In the genomic region with DNA sequence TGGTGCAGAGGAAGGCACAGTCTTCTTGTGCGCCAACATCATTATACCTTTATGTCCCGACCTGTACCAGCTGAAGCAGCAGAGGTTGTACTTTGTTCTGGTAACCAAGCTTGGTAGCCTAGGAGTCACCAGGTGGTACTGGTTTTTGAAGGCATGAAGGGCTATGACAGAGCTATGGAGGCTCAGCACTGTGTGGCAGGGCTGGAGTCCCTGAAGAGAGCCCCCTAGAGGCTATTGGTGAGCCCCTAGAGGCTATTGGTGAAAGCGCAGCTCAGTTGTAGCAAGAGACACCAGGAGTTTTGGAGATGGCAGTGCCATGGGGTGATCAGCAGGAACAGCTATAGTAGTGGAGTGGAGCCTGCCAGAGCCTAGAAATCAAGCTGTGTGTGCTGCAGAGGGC, we compare ENCODE assay signal across 9 mouse cellular contexts. TPM values are rescaled to one million over a fixed set of nuclear protein-coding genes. Genes with fewer than 3 reads are reported as not detected.
DNase-seq lines count a peak whose midpoint lies in the region; ATAC-seq lines count a peak whose summit lies in the region.
"Had no signal": no experiment of that assay in that cellular context is flagged by ENCODE, and none has a peak within 500 bp of the region (broad histone marks: within the 10 kb centered on the region; RNA-seq: fewer than 3 reads in every experiment).

No protein-coding gene starts in this region.

- intact Hi-C loops in left cerebral cortex, postnatal 10 days (cut with DNase I), result loop anchor here (10.0 kb wide), 1 partner anchor 199 kb away; a partner anchor contains a TSS

- no peak overlapping the region for H3K27ac ChIP-seq in hindbrain, embryonic 14.5 days
- H3K27ac ChIP-seq in hindbrain, embryonic 13.5 days, result no peak overlapping the region
- no peak overlapping the region for H3K27ac ChIP-seq in forebrain, embryonic 15.5 days (replicated peaks)
- H3K27ac ChIP-seq: embryonic facial prominence, embryonic 12.5 days had no signal

- ATAC-seq in hindbrain, embryonic 14.5 days (ENCODE audit: low FRiP score), result 0 out of 2 replicates have a peak, but pooled peaks have one; percentile 46
- ATAC-seq in hindbrain, embryonic 13.5 days (ENCODE audit: low FRiP score), result no peak
- 0 out of 2 replicates have a peak, but pooled peaks have one; percentile 58 for ATAC-seq in forebrain, embryonic 15.5 days (replicated peaks)

- no peak overlapping the region for H3K9ac ChIP-seq in hindbrain, embryonic 14.5 days
- no peak overlapping the region for H3K9ac ChIP-seq in hindbrain, embryonic 13.5 days
- H3K9ac ChIP-seq in forebrain, embryonic 15.5 days (replicated peaks), result no peak overlapping the region
- H3K9ac ChIP-seq: embryonic facial prominence, embryonic 12.5 days had no signal

- H3K4me3 ChIP-seq in hindbrain, embryonic 14.5 days (replicated peaks; ENCODE audit: low read length), result no peak overlapping the region
- no peak overlapping the region for H3K4me3 ChIP-seq in hindbrain, embryonic 13.5 days
- H3K4me3 ChIP-seq in forebrain, embryonic 15.5 days, result no peak overlapping the region
- H3K4me3 ChIP-seq: embryonic facial prominence, embryonic 12.5 days had no signal

- no peaks in the 10 kb centered on the region for H3K36me3 ChIP-seq in hindbrain, embryonic 14.5 days (replicated peaks; ENCODE audit: control insufficient read depth, insufficient read depth)
- H3K36me3 ChIP-seq in hindbrain, embryonic 13.5 days, result no peaks in the 10 kb centered on the region
- no peaks in the 10 kb centered on the region for H3K36me3 ChIP-seq in forebrain, embryonic 15.5 days
- H3K36me3 ChIP-seq: embryonic facial prominence, embryonic 12.5 days had no signal

- no peaks in the 10 kb centered on the region for H3K4me1 ChIP-seq in hindbrain, embryonic 14.5 days (replicated peaks; ENCODE audit: control insufficient read depth, insufficient read depth, low read length)
- H3K4me1 ChIP-seq in hindbrain, embryonic 13.5 days (replicated peaks), result no peaks in the 10 kb centered on the region
- no peaks in the 10 kb centered on the region for H3K4me1 ChIP-seq in forebrain, embryonic 15.5 days
- H3K4me1 ChIP-seq: embryonic facial prominence, embryonic 12.5 days had no signal

- H3K4me2 ChIP-seq in hindbrain, embryonic 14.5 days (replicated peaks), result no peak overlapping the region
- H3K4me2 ChIP-seq in hindbrain, embryonic 13.5 days, result no peak overlapping the region
- no peak overlapping the region for H3K4me2 ChIP-seq in forebrain, embryonic 15.5 days (replicated peaks)
- H3K4me2 ChIP-seq: embryonic facial prominence, embryonic 12.5 days had no signal

- no peaks in the 10 kb centered on the region for H3K9me3 ChIP-seq in hindbrain, embryonic 14.5 days (ENCODE audit: control insufficient read depth, low read length)
- H3K9me3 ChIP-seq in hindbrain, embryonic 13.5 days, result no peaks in the 10 kb centered on the region
- no peaks in the 10 kb centered on the region for H3K9me3 ChIP-seq in forebrain, embryonic 15.5 days
- H3K9me3 ChIP-seq: embryonic facial prominence, embryonic 12.5 days had no signal

- 62% methylated on average over 3 of the region's 3 CpGs for WGBS in hindbrain, embryonic 14.5 days
- 55% methylated on average over 3 of the region's 3 CpGs for WGBS in hindbrain, embryonic 13.5 days
- WGBS in forebrain, embryonic 15.5 days, result 55% methylated on average over 3 of the region's 3 CpGs

- DNase-seq in hindbrain, embryonic 14.5 days (ENCODE audit: low spot score), result no peak
- peak; percentile 52 for DNase-seq in NIH3T3 (ENCODE audit: low read depth)
- peak; percentile 31 for DNase-seq in liver
- peak; percentile 65 for DNase-seq in retina, postnatal 1 day
- DNase-seq in left cerebral cortex, postnatal 10 days (ENCODE audit: extremely low spot score in 1 of 2, low spot score in 2 of 2), result no peak
- DNase-seq in urinary bladder, postnatal 10 days (ENCODE audit: low spot score), result no peak

- H3K27me3 ChIP-seq in hindbrain, embryonic 14.5 days (ENCODE audit: control insufficient read depth, insufficient read depth, low read length), result no peaks in the 10 kb centered on the region
- H3K27me3 ChIP-seq in hindbrain, embryonic 13.5 days, result 0 out of 2 replicates have a peak, but pooled peaks cover 3% of the 10 kb centered on the region
- no peaks in the 10 kb centered on the region for H3K27me3 ChIP-seq in forebrain, embryonic 15.5 days
- H3K27me3 ChIP-seq: embryonic facial prominence, embryonic 12.5 days had no signal

RNA-seq across cellular contexts. Expression of a gene that starts 5.3 kb away (rescaled TPM):
- polyA plus RNA-seq in hindbrain, embryonic 14.5 days (2014; fragmentation: Nextera tagmentation; extraction: Ambion mirVana), result not detected in 2 replicates
- 0.04 TPM in 1 of 2 replicates, not detected in the other for polyA plus RNA-seq in hindbrain, embryonic 13.5 days (2015; fragmentation: Nextera tagmentation; extraction: Ambion mirVana)
- polyA plus RNA-seq in forebrain, embryonic 15.5 days (2015; fragmentation: Nextera tagmentation; extraction: Ambion mirVana), result not detected in 2 replicates
- total RNA-seq in left cerebral cortex, postnatal 10 days (2021), result not detected

RNA-seq across cellular contexts. Expression of a gene that starts 29.2 kb away (rescaled TPM):
- polyA plus RNA-seq in hindbrain, embryonic 14.5 days (2014; fragmentation: Nextera tagmentation; extraction: Ambion mirVana), result not detected in 2 replicates
- polyA plus RNA-seq in hindbrain, embryonic 13.5 days (2015; fragmentation: Nextera tagmentation; extraction: Ambion mirVana), result not detected in 2 replicates
- polyA plus RNA-seq in forebrain, embryonic 15.5 days (2015; fragmentation: Nextera tagmentation; extraction: Ambion mirVana), result not detected in 2 replicates
- not detected for total RNA-seq in left cerebral cortex, postnatal 10 days (2021)
- polyA plus RNA-seq: embryonic facial prominence, embryonic 12.5 days had no signal

RNA-seq across cellular contexts. Expression of a gene that starts 43.0 kb away (rescaled TPM):
- polyA plus RNA-seq in hindbrain, embryonic 14.5 days (2014; fragmentation: Nextera tagmentation; extraction: Ambion mirVana), result 0.14 TPM in 1 of 2 replicates, not detected in the other
- 0.16 TPM in 1 of 2 replicates, not detected in the other for polyA plus RNA-seq in hindbrain, embryonic 13.5 days (2015; fragmentation: Nextera tagmentation; extraction: Ambion mirVana)
- polyA plus RNA-seq in forebrain, embryonic 15.5 days (2015; fragmentation: Nextera tagmentation; extraction: Ambion mirVana), result 0.37 TPM in 1 of 2 replicates, not detected in the other
- total RNA-seq in left cerebral cortex, postnatal 10 days (2021), result not detected

Comparison
In these comparisons a context has a peak if more than half of its experiments do, and no peak if none do; other contexts are left out.
1. DNase-seq: peak in NIH3T3 (single experiment), liver (single experiment) and retina, postnatal 1 day (single experiment); none in hindbrain, embryonic 14.5 days (single experiment), left cerebral cortex, postnatal 10 days (0 of 2) and urinary bladder, postnatal 10 days (single experiment).